Mouse (Mus musculus) lung, postnatal 14 days (tissue): Measurements from ENCODE around the gene Olfr555.
"Not testable (repeated sequence)": the region's sequence is repeated elsewhere in the genome, so short reads cannot be mapped to it uniquely, and the experiment has no call there.

Source experiments
- DNase-seq: peaks from one replicate; pipeline ENCODE4 v3.0.0; 2021

The Olfr555 gene

DNA sequence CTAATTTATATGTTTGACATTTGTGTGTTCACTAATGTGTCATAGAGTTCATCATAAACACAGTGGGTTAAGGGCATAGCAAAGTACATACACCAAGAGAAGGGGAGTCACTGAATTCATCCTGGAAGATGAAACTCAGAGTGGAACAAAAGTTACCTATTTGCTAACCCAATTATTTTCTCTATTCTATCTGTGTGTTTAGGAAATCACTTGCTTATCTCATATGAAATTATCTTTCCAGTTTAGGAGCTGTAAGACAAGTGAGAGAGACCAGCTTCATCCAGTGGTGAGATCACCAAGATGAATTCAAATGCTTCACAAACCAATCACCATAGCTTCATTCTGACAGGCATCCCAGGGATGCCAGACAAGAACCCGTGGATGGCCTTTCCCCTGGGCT is at the start of gene Olfr555:
TSS of gene Olfr555 (plus strand) at position 301 of the 400 bp plus-strand sequence.
- DNase-seq, result no peak

DNA sequence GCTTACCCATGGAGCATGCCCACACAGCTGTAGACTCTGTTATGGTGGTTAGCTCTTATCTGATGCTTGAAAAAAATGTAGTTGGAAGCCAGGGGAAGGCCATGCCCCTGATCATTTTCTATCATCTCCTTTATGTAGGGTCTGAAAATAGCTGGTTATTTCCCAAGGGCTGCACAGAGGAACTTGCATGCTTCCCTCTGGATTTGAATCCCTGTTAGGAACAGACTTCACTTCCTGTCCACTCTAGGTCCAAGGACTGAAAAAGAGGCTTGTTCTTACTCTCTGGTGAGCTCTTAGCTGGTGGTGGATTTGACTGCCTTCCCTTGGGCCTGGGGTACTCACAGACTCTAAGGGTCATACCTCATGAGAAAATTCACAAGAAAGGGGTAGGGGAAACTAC is 40.5 kb upstream of the Olfr555 start, which contains the start of gene Olfr553:
TSS of gene Olfr553 (minus strand) at position 101 of the 400 bp plus-strand sequence.
- DNase-seq, result no peak

DNA sequence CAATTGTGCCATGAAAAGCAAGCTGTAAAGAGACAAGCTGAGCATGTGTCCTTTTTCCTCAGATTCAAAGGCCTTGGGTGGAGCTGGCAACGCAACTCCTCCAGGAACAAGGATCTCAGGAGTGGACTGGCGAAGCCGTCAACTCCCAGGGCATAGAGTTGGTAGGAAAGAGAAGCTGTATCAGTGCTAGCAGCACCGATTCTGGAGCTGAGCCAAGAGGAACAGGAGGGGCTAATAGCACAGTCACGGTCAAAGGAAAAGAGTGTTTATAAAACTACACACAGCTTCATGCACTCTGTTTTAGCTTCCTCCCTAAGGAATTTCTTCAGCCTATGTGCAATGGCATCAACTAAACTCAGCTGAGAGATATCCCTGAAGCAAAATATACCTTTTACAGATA is 39.0 kb upstream of the Olfr555 start:
- DNase-seq, result peak; percentile 60

DNA sequence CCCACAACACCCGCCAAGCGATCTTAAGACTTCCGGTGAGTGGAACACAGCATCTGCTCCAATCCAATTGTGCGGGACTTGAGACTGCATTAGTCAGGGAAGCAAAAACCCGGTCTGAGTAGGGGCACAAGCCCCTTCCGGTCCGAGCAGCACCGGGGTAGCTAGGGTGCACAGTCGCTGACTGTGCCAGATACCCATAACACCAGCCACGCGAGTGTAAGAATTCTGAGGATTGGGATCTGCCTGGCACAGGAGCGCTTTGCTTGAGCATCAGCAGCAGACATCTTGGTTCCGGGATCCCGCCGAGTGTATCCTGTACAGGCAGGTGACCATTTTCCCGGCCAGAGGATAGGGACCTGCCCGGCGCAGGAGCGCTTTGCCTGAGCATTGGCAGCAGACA is 38.3 kb upstream of the Olfr555 start:
- not testable (repeated sequence) for DNase-seq

GRCm38 (mm10) chr7:102636665-102637064 is 22.0 kb upstream of the Olfr555 start:
- DNase-seq, result peak; percentile 75

- DNase-seq, result no peak
These were observed 20.5 kb upstream of the Olfr555 start, which contains the start of gene Olfr554 for GRCm38 (mm10) chr7:102638132-102638531. TSS of gene Olfr554 (plus strand) at chr7:102638432.

DNA sequence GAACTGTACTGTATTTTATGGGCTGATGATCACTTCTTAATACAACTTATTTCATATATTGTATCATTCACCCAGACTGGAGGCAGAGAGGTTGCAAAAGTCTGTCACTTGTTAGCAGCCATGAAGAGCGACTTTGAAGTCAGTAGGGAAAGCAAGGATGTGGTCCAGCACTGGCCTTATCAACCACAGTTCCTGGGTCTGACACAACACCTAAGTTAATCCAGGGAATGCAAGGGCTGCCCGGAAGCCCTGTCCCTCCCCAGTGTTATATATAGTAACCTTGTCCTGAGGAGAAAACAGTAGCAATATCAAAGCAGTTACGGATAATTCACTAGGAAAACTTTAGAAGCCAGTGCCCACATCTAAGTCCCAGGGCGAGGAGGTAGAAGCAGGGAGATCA is 13.7 kb upstream of the Olfr555 start:
- not testable (repeated sequence) for DNase-seq

- no peak for DNase-seq
These were observed 6.0 kb downstream of the Olfr555 start, which contains the start of gene Olfr556 for GRCm38 (mm10) chr7:102664599-102664998. TSS of gene Olfr556 (plus strand) at chr7:102664899.

GRCm38 (mm10) chr7:102665378-102665777 is 6.8 kb downstream of the Olfr555 start:
- no peak for DNase-seq

DNA sequence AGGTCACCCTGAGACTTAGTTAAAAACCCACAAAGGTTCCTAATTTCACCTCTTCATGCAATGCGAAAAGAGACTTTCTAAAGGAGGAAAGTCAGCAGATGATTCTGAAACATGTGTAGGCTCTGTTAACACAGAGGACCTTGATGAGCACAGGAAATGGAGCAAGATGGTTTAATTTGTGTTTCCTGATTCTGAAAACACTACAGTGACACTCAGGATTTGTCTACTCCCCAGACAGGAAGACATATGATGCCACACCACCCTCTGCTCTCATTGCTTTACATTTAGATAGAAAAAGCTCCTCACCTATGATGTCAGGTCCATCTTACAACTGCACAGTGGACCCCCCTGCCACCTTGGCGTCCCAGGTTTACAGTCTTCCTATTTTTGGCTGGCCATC is 17.6 kb downstream of the Olfr555 start:
- no peak for DNase-seq

GRCm38 (mm10) chr7:102681916-102682315 is 23.3 kb downstream of the Olfr555 start:
- no peak for DNase-seq

GRCm38 (mm10) chr7:102686944-102687501 is 28.4 kb downstream of the Olfr555 start, which contains the start of gene Trim68:
TSS of gene Trim68 (minus strand) at chr7:102687327.
- DNase-seq, result peak; percentile 90

GRCm38 (mm10) chr7:102695358-102696125 is 36.9 kb downstream of the Olfr555 start, which contains the start of gene Olfr557:
TSS of gene Olfr557 (plus strand) at chr7:102695910.
- DNase-seq, result peak; percentile 40

GRCm38 (mm10) chr7:102698461-102698860 is 39.8 kb downstream of the Olfr555 start:
- no peak for DNase-seq

DNA sequence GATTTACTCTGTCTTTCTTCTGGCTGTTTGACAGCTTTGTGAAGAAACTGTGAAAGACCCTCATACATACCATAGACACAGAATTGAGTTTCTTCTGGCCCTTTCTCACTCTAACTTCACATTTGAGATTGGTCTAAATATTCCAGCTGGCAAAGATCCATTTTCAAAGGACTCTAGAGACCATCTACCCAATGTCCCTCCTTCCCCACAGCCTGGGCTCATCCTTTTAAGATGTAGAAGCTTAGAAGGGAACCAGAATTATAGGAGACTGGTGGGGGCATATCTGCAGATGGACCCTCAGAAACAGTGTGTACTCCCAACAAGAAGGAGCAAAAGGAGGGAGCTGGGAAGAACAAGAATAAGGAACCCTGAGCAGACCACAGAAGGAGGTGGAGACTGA is 43.3 kb downstream of the Olfr555 start, which contains the start of gene Olfr558:
TSS of gene Olfr558 (plus strand) at position 301 of the 400 bp plus-strand sequence.
- DNase-seq, result no peak
